Mouse (Mus musculus) CH12.LX (cell line): ENCODE measurements at regions not wholly inside any gene's neighbourhood (a gene's known extent, or its start where the extent isn't known, plus 50 kb on each side); places are given as distances from the start of the nearest gene placed in this dataset.

ENCODE experiments used
- CTCF ChIP-seq, 2 experiments: IDR thresholded peaks in 1 of 2; conservative IDR thresholded peaks in 1 of 2; 2 replicates each; pipeline ENCODE4 v1.5.1; 2011 to 2012; ENCODE audit warnings: low read depth in 2 of 2, low read length in 2 of 2, improper control_type of control experiment in 1 of 2, inconsistent platforms in 1 of 2, mild to moderate bottlenecking in 1 of 2, moderate library complexity in 1 of 2
- ELF1 ChIP-seq: IDR thresholded peaks from 2 replicates; pipeline ENCODE4 v1.6.1; 2014; ENCODE audit warnings: low read depth, mild to moderate bottlenecking, inconsistent platforms, low read length, improper control_type of control experiment
- EP300 ChIP-seq: IDR thresholded peaks from 2 replicates; pipeline ENCODE4 v1.6.1; 2011; ENCODE audit warnings: low read length, improper control_type of control experiment
- GABPA ChIP-seq: IDR thresholded peaks from 2 replicates; pipeline ENCODE4 v1.6.1; 2012; ENCODE audit warnings: low read depth, low read length, improper control_type of control experiment, inconsistent platforms; ENCODE audit not compliant: insufficient replicate concordance
- MAX ChIP-seq: IDR thresholded peaks from 2 replicates; pipeline ENCODE4 v1.6.1; 2011; ENCODE audit warnings: low read length, improper control_type of control experiment
- MYC ChIP-seq: IDR thresholded peaks from 2 replicates; pipeline ENCODE4 v1.6.1; 2011; ENCODE audit warnings: low read depth, mild to moderate bottlenecking, improper control_type of control experiment, low read length
- POLR2A ChIP-seq: IDR thresholded peaks from 2 replicates; pipeline ENCODE4 v1.6.1; 2011; ENCODE audit warnings: low read depth, mild to moderate bottlenecking, improper control_type of control experiment, low read length
- TBP ChIP-seq: conservative IDR thresholded peaks from 2 replicates; pipeline ENCODE4 v1.6.1; 2011; ENCODE audit warnings: low read depth, low read length, improper control_type of control experiment
- USF1 ChIP-seq: IDR thresholded peaks from 2 replicates; pipeline ENCODE4 v1.6.1; 2014; ENCODE audit warnings: low read depth, mild to moderate bottlenecking, inconsistent platforms, low read length, improper control_type of control experiment
- ZMIZ1 ChIP-seq: IDR thresholded peaks from 2 replicates; pipeline ENCODE4 v1.6.1; 2012; ENCODE audit warnings: low read depth, mild to moderate bottlenecking, inconsistent platforms, low read length, improper control_type of control experiment

DNA sequence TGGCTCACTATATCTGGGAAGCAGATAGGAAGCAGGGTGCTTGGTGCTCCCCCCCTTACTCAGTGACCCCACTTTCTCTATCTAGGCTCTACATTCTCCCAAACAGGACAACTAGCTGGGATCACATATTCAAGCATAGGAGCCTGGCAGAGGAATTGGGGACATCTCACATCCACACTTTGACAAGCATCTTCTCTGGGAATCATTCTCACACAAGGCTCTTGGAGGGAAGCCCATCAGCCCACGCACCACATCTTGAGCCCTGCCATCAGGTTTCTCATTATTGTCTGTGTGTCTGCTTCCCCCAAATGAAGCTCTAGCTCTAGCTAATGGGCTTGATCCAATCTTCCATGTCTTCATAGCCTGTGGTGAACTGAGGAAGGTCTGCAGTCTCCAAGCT is 362.4 kb upstream of the Xylt1 start:
- TF ChIP-seq MYC (no peak), TBP (no peak), CTCF (conservative IDR thresholded peaks at IDR 0.05 in 1 of 2, IDR thresholded peaks at IDR 0.05 in 1 of 2; ENCODE audit: low read depth in 2 of 2, low read length in 2 of 2) (no peak), ZMIZ1 (no peak), ELF1 (no peak), USF1 (no peak), POLR2A (no peak), GABPA (no peak), EP300 (no peak), MAX (no peak)
